Mouse (Mus musculus) duodenum, adult 2 months (tissue): ENCODE data around the gene 2810021J22Rik. TPM values are rescaled to one million over a fixed set of nuclear protein-coding genes. Genes with fewer than 3 reads are reported as not detected.

Experiments used
- polyA plus RNA-seq: library from polyadenylated mRNA; depleted of rRNA; stranded (reverse); fragments of >200 nt; gene quantifications from 2 replicates; pipeline ENCODE4 v1.2.3, GENCODE M21; 2012; ENCODE audit warnings: low replicate concordance; rRNA removed

2810021J22Rik gene
- 0.36 and 0.91 TPM in 2 replicates for polyA plus RNA-seq

DNA sequence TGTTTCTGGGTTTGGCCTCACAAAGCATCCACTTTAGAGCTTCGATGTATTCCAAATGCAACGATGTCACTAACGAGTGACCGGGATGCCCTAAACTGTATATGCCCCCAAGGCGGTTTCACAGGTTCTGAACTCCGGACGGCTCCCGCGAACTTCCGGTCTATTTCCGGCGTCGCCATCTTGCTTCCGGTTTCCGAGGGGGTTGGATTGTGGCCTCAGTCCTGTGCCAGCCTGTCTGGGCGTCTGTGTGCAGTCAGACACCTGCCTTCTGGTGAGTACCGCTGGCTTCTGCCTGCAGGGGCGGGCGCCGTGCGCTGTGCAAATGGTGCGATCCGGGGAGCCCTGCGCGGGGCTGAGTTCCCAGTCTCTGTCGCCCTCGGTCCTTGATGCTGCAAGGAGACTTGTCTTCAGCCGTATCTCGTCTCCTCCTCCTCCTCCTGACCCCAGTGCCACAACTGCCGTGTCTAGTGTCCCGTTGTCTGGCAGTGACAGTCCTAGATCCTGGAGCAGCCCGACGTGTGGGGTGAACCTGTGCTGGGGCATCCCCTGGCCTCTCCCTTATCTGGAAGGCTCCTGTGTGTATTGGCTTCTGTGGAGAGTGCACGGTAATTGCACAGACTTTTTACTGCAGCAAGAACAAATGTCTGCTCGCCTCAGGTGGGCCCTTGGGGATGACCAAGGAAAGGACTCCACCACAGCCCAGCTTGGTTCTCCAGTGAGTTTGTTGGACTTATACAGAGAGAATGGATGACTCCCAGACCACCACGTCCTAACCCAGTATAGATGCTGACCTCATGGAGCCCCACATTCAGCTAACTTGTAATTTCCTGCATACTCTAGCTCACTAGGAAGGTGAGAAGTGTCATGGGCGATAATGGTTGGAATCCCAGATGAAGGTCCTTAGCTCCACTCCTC, at the start of gene 2810021J22Rik:
TSS of gene 2810021J22Rik (plus strand) at position 178 of the 915 bp plus-strand sequence.

DNA sequence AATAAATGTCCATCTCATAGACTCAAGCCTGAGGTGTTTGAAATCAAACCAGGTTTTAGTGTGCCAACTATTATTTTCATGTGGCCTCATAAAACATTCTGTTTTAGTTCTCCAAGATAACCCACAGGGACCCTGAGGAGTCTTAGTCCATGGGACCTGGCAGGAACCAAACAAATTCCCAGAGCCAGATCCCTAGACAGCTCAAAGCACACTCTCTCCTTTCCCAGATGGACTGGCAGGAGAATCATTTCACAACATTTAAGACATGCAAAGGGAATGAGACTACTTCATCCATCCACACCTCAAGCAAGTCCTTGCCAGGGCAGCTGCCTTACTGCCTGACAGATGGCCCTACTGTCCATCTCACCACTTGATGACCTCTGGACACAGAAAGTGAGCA, 38.1 kb upstream of the 2810021J22Rik start, which contains the start of gene Olfr312:
TSS of gene Olfr312 (plus strand) at position 301 of the 400 bp plus-strand sequence.

DNA sequence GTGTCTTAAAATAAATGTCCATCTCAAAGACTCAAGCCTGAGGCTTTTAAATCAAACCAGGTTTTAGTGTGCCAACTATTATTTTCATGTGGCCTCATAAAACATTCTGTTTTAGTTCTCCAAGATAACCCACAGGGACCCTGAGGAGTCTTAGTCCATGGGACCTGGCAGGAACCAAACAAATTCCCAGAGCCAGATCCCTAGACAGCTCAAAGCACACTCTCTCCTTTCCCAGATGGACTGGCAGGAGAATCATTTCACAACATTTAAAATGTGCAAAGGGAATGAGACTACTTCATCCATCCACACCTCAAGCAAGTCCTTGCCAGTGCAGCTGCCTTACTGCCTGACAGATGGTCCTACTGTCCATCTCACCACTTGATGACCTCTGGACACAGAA, 28.1 kb upstream of the 2810021J22Rik start, which contains the start of gene Olfr311:
TSS of gene Olfr311 (plus strand) at position 301 of the 400 bp plus-strand sequence.

DNA sequence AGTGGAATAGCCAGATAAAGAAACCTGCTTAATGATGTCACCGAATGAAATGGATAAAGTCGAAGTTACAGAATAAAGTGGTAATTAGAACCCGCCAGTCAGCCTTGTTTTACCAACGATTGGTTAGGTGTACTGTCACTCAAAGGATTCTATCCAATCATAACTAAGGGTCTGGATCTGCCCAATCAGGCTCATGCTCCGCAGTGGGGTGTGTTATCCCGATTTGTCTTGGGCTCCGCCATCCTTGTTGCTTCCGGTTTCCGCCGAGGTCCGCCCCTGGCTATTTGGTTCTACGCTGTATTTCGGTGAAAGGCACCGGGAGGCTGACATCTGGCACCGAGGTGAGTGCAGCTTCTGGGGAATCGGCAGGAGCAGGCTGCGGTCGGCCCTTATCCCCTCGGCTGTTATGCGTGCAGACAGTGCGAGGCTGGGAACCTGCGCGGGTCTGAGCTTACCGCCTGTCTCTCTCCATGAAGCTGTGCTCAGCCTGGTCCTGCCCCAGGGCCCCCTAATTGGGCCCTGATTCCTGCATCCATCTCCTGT, 20.0 kb upstream of the 2810021J22Rik start, which contains the start of gene Gm12258:
TSS of gene Gm12258 (plus strand) at position 240 of the 543 bp plus-strand sequence.

DNA sequence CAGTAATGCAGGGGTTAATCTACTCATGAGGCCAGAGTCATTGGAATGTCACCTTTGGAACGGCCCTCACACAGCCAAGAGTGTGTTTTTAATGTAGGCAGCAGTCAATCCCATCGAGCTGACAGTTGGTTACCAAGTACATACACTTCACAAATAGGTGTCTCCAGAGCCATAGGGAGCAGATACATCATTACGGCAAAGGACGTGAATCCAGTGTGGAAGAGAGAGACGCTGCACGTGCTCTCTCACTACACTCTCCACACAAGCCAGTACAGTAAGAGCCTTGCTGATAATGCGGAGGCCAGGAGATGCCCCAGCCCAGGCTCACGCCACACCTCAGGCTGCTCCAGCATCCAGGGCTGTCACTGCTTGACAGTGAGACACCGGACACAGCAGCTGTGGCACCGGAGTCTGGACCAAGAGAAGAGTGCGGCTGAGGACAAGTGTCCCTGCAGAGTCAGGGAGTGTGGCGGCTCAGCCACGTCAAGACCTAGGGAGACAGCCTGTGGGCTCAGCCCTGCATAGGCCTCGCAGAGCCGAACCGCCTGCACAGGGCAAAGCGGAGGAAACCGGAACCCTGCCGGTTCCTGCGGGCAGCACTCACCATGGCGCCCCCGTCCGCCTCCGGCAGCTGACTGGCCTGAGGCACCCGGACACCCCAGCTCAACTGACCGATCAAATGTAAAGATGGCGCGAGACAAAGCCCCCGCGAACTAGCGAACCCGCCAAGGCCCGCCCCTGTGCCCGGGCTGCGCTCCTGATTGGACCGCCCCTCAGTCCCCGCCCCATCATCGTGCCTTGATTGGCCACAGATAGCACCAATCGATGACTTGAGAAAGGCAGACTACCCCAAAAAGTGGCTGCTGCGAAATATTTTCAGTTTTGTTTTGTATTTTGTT, 36.7 kb downstream of the 2810021J22Rik start, which contains the start of gene Zfp39:
TSS of gene Zfp39 (minus strand) at position 715 of the 899 bp plus-strand sequence.

DNA sequence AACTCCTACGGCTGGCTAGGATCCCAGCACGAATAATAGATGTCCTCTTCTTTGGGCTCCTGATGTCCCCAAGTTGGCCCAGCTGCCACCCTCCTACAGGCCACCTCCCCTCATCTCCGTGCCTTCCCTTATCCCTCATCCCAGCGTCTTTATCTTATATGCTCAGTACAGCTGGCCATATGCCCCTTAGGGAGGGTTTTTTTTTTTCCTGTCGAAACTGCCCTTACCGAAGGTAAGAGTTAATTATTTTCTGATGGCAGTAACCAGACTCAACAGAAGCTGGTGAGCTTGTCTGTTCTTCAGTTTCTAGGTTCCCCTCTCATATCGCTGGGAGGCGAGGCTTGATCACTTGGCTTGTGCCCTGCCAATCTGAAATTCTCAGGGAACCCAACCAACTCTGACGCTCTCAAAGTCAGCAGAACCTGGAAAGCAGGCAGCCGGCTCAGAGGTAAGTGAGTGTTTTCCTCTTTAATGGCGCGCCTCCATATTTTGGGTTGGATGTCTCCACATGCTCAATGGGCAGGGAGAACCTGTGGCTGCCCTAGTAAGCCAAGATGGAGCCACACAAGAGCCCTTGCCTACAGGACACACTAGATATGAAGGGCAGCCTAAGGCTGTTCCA, 50.8 kb downstream of the 2810021J22Rik start, which contains the start of gene Btnl10:
TSS of gene Btnl10 (plus strand) at position 164 of the 622 bp plus-strand sequence.

Other genes starting within 250 kb of the 2810021J22Rik start
- gene Olfr323, start 236.7 kb upstream of the 2810021J22Rik start, polyA plus RNA-seq, result 0.78 TPM in 1 of 2 replicates, not detected in the other
- gene Trim58, start 226.8 kb upstream of the 2810021J22Rik start, polyA plus RNA-seq, result 0.06 TPM in 1 of 2 replicates, not detected in the other
- gene Olfr322, start 208.4 kb upstream of the 2810021J22Rik start, polyA plus RNA-seq, result not detected in 2 replicates
- not detected in 2 replicates for gene Olfr320, start 186.1 kb upstream of the 2810021J22Rik start, polyA plus RNA-seq
- gene Olfr319, start 168.1 kb upstream of the 2810021J22Rik start, polyA plus RNA-seq, result not detected in 2 replicates
- gene Olfr318, start 143.2 kb upstream of the 2810021J22Rik start, polyA plus RNA-seq, result not detected in 2 replicates
- not detected in 2 replicates for gene Olfr317, start 128.0 kb upstream of the 2810021J22Rik start, polyA plus RNA-seq
- not detected in 2 replicates for gene Olfr316, start 114.5 kb upstream of the 2810021J22Rik start, polyA plus RNA-seq
- not detected in 2 replicates for gene Olfr315, start 94.0 kb upstream of the 2810021J22Rik start, polyA plus RNA-seq
- gene Olfr314, start 84.3 kb upstream of the 2810021J22Rik start, polyA plus RNA-seq, result not detected in 2 replicates
- 0.39 and 2.2 TPM in 2 replicates for gene Fam183b, start 65.3 kb upstream of the 2810021J22Rik start, polyA plus RNA-seq
- not detected in 2 replicates for gene Olfr313, start 52.2 kb upstream of the 2810021J22Rik start, polyA plus RNA-seq
- gene Olfr312, start 38.0 kb upstream of the 2810021J22Rik start, polyA plus RNA-seq, result not detected in 2 replicates
- not detected in 2 replicates for gene Olfr311, start 28.0 kb upstream of the 2810021J22Rik start, polyA plus RNA-seq
- gene Gm12258, start 20.1 kb upstream of the 2810021J22Rik start, polyA plus RNA-seq, result 0.24 and 0.98 TPM in 2 replicates
- 0.06 and 0.07 TPM in 2 replicates for gene Zfp39, start 37.0 kb downstream of the 2810021J22Rik start, polyA plus RNA-seq
- not detected in 2 replicates for gene Btnl10, start 50.7 kb downstream of the 2810021J22Rik start, polyA plus RNA-seq
- 171 and 270 TPM in 2 replicates for gene Rnf187, start 71.7 kb downstream of the 2810021J22Rik start, polyA plus RNA-seq
- gene Hist3h2ba, start 81.7 kb downstream of the 2810021J22Rik start, polyA plus RNA-seq, result 1.5 and 3.2 TPM in 2 replicates
- gene Hist3h2a, start 87.5 kb downstream of the 2810021J22Rik start, polyA plus RNA-seq, result 8.0 and 11.6 TPM in 2 replicates
- 0.08 and 0.09 TPM in 2 replicates for gene Trim17, start 87.5 kb downstream of the 2810021J22Rik start, polyA plus RNA-seq
- gene Trim11, start 110.9 kb downstream of the 2810021J22Rik start, polyA plus RNA-seq, result 22.8 and 25.2 TPM in 2 replicates